Mouse (Mus musculus): ENCODE measurements around the gene Gm37240. TPM values are rescaled to one million over a fixed set of nuclear protein-coding genes. Genes with fewer than 3 reads are reported as not detected.

The Gm37240 gene
- polyA plus RNA-seq, 2 experiments from 2014 or later = 2.9 to 4.3 TPM

DNA sequence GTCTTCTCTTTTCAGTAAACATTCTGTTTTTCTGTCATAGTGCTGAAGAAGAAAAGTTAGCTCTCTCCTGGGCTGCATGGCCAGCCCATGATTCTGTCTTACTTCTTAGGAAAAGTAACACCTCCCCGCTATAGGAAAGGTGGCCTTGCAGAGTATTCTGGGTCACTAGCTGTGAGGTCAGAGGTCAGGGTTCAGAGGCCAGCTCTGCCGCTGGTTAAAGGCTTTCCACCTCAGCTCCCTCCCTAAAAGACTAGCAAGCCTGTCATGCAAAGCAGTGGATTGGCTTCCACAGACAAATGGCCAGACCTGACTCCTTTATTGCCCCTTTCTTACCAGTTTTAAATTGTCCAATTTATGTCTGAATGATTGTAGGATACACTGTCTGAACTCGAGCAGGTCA, 23.3 kb downstream of the Gm37240 start:
- ATAC-seq = no peak

DNA sequence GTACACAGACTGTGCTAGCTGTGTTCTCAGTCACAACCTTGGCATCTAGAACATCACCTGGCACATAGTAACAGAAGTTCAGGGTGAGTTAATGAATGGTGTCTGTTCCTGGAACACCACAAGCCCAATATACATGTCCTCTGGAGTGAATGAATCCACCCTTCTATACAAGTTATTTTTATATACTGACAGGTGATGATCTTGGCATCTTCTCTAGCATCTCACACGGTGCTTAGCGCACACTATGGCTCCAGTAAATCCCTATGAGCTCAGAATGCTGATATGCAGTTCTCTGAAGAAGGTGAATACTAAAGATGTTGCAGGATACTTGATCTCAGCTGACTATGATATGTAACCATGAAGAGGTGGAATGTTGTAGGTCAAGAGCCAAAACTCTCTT, 24.4 kb downstream of the Gm37240 start:
- ATAC-seq = no peak

DNA sequence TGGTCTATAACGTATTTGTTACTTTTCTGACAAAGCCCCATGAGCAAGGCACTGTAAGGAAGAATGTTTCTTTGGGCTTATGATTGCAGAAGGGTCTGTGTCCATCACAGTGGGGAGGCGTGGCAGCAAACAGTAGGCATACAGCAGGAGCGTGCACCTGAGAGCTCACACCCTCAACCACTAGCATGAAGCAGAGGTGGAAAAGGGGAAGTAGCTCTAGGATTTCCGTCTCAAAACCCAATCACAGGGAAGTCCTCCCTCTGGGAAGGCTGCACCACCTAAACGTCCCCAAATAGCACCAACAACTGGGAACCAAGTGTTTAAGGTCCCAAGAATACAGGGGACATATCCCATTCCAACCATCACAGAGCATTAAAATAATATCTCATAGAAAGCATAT, 26.3 kb downstream of the Gm37240 start:
- ATAC-seq = no peak

DNA sequence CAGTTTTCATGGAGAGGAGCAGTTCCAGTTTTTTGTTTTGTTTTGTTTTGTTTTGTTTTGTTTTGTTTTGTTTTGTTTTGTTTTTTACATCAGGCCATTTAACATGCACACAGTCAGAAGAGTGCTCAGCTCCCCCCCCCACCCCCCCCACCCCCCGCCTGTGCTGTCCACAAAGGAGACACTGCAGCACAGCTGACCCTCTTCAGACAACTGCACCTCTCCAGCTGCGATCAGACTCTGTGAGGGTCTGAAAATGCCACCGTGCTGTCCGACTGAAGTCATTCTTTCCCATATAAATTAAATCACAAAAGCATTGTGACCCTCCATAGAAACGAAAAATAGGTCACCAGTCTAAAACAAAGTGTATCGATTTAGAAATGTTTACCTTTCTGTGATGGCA, 28.0 kb downstream of the Gm37240 start:
- ATAC-seq = no peak

DNA sequence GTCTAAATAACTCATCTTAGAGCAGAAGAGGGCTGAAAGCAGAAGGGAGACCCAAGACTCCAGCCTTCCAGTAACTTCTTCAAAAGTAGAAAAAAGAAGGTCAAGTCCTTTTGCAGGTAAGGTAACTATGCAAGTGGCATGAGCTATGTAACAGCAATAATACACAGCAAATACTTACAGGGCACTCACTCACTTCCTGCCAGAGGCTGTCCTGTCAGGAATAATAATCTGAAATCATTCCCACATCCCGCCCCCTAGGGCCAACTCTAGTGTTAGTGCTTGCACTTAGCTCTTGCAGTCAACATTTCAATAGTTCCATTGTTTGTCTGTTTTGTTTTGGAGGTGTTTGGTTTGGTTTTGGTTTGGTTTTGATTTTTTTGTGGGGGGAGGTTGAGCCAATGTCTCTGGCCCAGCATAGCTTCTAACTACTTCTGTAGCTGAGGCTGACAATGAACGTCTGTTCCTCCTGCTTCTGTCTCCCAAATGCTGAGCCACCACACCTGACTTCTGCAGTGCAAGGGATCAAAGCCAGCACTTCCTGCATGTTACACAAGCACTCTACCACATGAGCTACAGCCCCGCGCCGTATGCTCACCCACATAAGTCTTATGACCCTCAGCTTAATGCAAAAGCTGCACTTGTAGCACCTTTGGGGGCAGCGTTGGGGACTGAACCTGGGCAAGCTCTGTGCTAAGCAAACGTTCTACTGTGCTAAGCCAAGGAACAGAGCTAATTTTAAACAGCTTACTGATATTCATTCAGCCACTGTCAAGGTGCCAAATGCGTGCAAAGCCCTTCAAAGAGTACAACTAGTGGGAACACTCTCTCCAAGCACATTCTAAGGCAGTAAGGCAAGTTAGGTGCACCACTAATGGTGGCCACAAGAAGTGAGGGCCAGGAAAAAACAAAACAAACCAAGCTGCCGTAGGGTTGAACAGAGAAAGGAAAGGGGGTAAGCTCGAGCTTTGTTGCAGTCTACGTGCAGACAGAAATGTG, 28.9 kb downstream of the Gm37240 start:
- no peak for ATAC-seq

DNA sequence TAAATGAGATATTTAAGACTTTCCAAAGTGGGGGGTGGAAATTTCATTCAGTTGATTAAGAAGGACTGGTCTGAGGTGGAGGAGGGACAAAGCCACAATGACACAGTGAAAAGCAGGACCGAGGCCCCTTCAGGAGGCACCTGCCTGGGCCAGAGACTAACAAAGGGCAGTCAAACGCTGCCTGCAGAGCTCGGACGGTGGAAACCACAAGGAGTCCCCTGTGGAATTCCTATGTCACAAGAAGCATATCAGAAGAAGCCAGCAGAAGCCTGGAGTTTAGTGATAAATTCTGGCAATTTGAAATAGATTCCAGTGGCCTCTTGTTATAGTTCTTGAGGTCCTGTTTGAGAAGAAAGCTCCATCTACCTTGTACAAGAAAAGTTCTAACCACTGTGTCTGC, 30.2 kb downstream of the Gm37240 start:
- ATAC-seq = no peak

DNA sequence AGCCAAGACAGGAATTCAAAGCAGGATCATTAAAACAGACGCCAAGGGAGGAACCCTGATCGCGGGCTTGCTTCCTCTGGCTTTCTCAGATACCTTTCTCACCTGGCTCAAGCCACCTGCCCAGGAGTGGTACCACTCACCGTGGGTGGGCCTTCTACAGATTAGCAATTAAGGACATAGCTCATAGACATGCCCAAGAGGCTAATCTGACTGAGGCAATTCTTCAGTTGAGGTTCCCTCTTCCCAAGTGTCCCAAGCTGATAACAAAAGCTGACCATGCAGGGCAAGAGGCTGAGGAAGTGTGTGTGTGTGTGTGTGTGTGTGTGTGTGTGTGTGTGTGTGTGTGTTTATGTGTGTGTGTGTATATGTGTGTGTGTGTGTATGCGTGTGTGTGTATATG, 31.4 kb downstream of the Gm37240 start:
- ATAC-seq = no peak

DNA sequence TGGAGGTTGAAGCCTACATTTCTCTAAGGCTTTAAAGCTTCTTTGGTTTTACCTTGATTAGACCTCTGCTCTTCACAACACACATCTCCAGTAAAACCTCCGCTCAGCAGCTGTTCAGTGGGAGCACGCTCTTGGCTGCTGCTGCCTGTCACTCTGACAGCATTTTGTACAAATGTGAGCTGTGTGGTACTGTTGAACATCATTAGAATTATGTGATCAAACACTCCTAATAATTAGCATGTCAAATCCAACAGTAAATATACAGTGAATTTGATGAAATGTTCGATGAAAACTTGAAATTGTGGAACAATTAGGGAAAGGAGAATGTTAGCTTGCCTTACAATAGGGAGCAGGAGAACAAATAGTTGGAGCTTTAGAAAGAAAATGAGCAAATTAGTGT, 32.3 kb downstream of the Gm37240 start:
- no peak for ATAC-seq

DNA sequence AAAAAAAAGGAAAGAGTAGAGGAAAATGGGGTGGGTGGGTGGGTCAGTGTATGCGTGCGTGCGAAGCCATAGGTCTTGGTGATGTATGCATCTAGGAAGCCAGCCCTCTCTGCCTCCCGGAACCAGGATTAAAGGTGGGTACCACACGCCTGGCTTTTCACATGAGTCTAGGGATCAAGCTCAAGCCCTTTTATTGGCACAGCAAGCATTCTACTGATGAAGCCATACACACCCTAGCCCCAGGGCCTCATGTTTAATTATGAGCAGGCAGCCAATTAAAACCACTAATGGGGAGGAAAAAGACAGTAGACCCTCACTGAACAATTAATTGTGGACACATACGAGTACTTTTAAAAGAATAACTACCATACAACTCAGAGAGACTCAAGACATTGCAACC, 33.2 kb downstream of the Gm37240 start:
- no peak for ATAC-seq

DNA sequence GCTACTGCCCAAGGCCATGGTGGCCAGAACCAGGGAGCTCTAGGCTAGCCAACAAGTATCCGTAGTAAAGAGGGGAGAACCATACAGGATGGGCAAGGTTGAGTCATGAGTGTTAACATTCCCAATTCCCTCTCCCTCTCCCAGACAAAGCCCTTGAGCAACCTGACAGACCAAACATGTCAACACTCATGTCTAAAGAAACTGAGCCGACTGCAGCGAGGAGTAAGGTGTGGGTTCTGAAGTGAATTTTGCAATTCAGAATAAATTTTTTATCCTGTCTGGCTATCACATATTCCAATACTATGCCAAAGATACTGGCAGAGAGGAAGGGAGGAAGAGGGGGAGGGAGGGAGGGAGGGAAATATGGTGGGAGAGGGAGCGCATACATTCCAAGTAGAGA, 33.6 kb downstream of the Gm37240 start:
- ATAC-seq = no peak

DNA sequence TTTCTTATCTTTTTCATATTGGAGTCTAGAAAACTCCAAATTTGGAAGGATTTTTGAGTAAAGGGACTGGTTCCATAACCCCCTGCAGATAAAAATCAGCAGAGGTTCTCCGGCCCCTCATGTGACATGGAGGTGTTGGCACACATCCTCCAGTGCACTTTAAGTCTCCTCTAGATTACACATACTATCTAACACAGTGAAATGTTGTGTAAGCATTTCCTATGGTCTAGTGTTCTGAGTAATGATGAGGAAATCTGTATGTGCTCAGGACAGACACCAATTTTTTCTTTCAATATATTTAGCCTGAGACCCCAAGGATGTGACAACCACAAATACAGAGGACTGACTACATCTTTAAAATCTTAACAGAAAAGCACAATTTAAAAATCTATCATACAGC, 37.2 kb downstream of the Gm37240 start:
- ATAC-seq = no peak

DNA sequence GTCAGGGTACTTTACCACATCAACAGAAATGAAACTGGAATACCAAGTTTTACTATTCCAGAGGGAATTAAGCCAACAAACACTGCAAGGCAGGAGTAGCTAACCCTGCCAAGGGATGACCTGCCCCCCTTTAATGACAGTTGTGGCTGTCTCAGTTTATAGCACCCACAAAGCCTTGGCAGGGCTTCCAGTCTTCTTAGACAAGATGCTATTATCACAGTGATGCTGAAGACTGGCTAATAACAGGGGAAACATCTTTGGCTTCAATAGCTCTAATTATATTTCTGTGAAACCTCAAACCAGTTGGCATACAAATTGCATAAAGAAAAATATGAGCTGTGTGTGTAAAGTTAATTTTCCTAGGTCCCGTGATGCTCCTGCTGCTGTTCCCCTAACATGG, 41.0 kb downstream of the Gm37240 start:
- ATAC-seq = no peak

DNA sequence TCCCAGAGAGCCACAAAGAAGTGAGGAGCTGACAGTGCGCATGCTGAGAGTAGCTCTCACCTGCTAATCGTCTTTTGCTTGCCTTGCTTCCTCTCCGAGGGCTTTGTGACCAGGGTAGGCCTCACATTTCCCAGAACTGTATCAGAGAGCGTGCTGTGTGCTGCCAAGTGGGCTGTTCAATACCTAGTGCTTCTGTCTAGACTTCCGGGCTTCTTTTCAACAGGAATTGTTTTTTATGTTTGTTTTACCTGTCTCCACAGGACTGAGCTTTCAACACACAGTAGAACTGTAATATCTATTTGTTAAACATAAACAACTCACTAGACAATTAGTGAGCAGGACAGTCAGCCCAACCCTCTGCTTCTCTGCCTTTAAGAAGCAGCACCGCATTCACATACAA, 42.0 kb downstream of the Gm37240 start:
- no peak for ATAC-seq

DNA sequence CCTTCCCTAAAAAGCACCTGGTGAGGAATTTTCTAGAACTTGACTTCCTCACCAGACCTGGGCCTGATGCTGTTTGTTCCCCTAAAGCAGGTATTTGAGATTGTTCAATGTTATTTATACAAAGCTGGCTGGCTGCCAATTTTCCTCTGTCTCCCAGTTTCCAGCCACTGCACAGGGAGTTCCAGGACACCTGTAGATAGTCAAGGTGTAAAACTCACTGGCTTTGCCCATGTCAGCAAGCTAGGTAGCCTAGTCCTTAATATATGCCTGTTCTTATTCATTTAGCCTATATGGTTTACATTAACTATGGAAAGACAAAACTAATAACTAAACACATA, 44.5 kb downstream of the Gm37240 start:
- no peak for ATAC-seq

DNA sequence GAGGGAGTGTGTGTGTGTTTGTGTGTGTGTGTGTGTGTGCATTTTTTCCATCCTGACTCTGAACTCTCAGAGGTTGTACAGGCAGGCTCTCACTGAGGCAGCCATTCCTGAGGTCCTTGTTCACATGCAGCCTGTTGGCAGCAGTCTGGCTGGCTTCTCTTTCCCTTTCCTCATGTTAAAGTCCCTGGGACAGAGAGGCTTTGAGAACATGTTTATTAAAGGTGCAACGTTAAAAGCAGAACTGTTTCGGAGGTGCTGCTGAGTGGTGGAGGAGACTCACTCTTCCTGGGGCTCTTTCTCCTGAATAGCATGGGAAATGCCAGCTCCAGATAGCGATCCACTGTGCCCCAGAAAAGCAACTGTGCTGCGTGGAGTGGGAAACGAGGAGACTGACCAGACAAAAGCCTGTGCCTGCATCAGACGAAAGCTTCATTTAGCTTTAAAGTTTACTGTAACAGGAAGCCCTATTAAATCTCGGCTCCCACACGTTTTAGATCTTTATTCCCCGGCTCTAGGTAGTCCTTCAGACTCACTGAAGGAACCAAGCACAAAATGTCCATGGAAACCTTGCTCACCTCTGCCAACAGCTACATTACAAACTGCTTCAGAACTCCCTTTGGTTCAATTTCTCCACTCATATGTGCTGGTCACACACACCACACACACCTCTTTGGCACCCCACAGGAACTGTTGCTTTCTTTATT, 45.0 kb downstream of the Gm37240 start:
- ATAC-seq = no peak

DNA sequence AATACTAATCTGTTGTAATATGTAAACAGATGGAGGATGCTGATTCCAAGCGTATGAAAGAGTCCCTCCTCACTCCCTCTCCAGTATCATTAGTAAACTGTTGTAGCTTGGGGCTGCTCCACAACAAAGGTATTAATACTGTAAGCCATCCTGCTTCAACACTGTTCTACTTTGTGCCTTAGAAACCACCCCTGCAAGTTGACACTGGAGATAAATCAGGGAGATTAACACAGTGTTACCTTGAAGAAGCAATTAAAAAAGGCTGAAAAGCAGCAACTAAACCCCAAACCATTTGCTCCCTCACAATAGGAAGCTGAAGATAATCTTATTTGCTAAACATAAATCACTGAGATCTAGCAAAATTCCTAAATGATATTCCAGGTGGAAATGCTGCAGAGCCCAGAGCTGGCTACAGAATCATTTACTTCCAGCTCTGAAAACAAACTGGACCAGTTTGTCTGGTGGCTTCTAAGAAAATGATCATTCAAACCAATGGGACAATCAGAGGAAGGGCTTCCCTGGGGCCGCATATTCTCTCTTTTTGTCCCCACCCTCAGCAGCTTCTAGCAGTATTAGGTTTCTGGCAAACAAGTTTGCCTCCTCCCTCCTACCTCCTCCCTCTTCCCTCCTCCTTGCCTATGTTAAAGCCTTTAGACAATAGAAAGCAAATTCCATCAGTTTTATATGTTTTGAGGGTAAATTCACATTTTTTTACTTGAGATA, 45.7 kb downstream of the Gm37240 start:
- ATAC-seq = no peak

DNA sequence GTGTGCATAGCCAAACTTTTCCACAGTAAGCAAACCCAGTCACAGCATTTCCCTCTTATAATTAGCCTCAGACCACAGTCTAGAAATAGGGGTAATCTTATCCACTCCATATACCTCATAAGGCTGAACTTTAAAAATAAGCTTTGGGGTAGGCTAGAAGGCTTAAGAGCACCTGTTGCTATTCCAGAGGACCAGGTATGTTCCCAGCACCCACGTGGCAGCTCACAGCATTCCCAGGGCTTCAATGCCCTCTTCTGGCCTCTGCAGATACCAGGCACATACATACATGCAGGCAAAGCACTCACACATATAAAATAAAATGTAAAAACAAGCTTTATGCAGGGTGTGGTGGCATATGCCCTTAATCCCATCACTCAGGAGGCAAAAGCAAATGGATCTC, 53.7 kb downstream of the Gm37240 start:
- no peak for ATAC-seq

DNA sequence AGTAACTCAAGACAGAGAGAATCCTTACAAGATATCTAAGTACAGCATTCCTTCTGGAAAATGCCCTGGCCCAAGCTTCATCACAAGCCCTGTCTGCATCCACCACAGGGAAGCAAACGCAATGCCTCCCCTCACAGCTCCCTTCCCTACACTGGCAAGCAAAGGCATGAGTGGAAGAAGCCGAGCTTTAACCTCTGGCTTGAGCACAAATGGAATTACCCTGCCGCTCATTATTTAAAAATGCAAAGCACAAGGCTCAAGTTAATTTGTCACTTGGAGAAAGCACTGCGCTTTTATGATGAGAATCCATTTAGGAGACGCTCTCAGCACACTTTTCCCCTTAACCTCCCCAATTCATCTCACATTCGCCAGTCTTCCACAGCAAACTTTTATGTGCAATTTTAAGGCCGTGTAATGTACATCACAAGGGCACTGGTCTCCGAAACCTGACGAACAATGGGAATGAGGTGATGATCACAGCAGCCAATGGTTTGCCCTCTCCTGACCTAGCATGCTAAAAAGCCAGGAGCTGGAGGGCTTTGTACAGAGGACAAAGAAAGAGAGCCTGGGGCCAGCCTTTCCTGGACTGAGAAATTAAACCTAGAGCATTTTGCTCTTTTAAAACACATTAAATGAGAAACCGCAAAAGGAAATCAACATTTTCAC, 54.7 kb downstream of the Gm37240 start:
- no peak for ATAC-seq

DNA sequence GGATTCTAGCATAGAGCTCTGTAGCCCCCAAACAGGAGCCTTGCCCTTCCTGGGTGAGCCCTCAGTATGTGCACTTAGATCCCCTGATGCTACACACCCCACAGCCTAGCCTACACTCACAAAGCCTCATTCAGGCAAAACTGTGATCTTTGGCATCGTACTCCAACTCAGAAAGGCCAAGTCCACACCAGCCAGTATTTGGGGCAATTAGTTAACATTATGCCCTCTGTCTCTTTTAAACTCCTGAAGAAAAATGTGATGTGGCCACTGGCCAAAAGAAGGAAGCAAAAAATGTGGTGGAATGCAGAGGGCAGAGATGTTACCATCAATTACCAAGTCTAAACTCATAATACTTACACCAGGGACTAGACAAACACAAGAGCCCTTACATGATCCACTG, 55.5 kb downstream of the Gm37240 start:
- ATAC-seq = no peak

DNA sequence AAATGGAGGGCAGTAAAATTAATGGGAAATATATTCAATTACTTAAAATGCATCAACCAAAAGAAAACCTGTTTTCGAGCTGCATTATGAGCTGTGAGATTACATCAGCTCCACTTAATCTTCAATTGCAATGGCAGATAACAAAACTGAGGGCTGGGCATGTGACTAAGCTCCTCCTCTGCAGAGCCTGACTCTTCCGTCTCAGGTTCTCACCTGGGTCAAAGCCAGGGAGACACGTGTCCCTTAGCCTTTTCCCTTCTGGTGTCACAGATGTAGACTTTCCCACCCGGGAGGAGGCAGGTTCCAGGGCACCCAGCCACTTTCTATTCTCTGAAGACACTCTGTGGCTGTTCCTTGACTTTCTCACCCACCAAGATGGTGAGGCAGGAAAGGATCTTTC, 58.3 kb downstream of the Gm37240 start:
- no peak for ATAC-seq

DNA sequence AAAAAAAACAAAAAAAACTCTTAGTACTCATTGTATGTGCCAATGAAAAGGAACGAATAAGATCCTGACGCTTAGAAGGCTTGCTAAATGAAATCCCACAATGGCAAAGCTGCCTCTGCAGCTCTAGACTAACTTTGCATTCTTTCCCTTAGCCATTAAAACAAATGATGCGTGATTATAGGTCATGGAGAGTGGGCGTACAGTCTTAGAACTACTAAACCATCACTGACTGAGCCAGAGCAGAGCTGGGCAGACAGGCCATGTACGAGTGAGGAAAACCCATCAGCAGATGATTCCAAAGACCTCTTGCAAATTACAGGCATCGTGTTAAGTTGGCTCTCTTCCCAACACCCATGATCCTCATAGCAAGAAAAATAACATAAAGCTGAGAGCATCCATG, 59.5 kb downstream of the Gm37240 start:
- ATAC-seq = no peak

DNA sequence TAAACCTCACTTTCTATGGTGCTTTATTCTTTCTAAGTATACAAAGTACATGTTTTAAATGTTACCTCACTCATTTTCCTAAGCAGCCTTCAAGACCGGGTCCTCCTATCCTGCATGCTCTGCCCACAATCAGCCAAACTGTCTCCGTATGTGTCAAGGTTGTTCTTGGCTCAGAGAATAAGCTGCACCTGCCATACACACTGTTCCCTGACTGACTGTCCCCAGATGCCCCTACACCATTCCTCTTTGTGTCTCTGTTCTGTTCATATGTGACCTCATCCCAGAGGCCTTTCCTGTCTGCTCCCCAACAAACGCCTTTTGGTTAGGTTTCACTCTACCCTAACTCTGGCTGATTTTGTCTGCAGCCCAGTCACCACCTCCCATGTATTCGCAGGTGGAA, 60.0 kb downstream of the Gm37240 start:
- ATAC-seq = no peak

All from activated CD4-positive, CD25-positive, alpha-beta regulatory T cell, adult 4 months (primary cell).